Mouse (Mus musculus): ENCODE results near the gene Ttc19. TPM values are rescaled to one million over a fixed set of nuclear protein-coding genes. Genes with fewer than 3 reads are reported as not detected.

Gene Ttc19
- polyA plus RNA-seq (2012; rRNA removed): 2.3 and 3.0 TPM in 2 replicates

GRCm38 (mm10) chr11:62280675-62281600 is at the start of gene Ttc19, which contains the start of gene Zswim7:
Gene Ttc19 (plus strand): TSS chr11:62281473.
Gene Zswim7 (minus strand): TSS chr11:62281375.

DNA sequence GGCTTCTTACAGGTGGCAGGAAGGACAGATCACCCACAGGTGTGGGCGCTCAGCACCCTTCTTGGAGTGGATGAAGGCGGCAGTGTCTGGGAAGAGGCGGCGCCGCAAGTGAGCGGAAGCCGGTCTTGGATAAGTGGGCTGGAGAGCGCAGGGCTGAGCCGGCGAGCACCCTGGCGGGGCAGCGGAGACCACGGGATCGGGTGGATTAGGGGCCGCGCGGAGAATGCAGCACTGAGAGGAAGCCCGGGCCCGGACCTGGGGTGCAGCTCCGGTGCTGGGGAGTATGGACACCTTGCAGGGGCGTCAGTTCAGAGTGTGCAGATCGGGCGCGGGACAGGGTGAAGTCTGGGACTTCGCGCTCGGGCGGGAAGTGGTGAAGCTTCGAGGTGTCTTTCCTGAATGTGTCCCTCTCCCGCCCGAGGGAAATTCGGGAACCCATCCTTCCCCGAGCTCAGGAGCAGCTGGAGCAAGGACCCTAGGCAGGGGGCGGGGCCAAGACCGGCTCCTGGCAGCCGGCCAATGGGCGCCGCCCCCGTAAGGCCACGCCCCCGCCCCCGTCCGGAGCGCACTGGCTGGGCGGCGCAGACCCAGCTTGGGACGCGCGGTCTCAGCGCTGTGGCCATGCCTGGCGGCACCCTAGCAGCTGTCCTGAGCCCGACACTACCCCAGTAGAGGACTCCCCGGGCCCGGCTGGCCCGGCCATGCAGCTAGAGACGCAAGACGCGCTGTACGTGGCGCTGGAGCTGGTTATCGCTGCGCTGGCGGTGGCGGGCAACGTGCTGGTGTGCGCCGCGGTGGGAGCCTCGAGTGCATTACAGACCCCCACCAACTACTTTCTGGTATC is 32.6 kb upstream of the Ttc19 start, which contains the start of gene Adora2b:
Gene Adora2b, plus strand, starts transcription at position 584 of the 844 bp plus-strand sequence.

Other genes with a start within 250 kb of the Ttc19 start
- gene Adora2b, start 32.5 kb upstream of the Ttc19 start, polyA plus RNA-seq (2012; rRNA removed): 2.5 and 3.1 TPM in 2 replicates
- gene Zswim7, start 98 bp upstream of the Ttc19 start, polyA plus RNA-seq (2012; rRNA removed): 2.1 and 3.2 TPM in 2 replicates
- 1.4 and 1.8 TPM in 2 replicates for gene Pigl, start 177.0 kb downstream of the Ttc19 start, polyA plus RNA-seq (2012; rRNA removed)
- 20.5 and 24.9 TPM in 2 replicates for gene Ncor1, start 177.1 kb downstream of the Ttc19 start, polyA plus RNA-seq (2012; rRNA removed)

Data from stomach, adult 2 months (tissue).